22 mouse cellular contexts compared by ENCODE assay signal in genomic region chr16:91401569-91402165, GRCm38 (mm10). TPM values are rescaled to one million over a fixed set of nuclear protein-coding genes. Genes with fewer than 3 reads are reported as not detected.
"Had no signal": no experiment of that assay in that cellular context is flagged by ENCODE, and none has a peak within 500 bp of the region (broad histone marks: within the 10 kb centered on the region; RNA-seq: fewer than 3 reads in every experiment).

No protein-coding gene starts in this region.

- H3K4me3 ChIP-seq: midbrain, embryonic 10.5 days; myocyte; neural tube, embryonic 15.5 days had no signal

- H3K27ac ChIP-seq: midbrain, embryonic 10.5 days; neural tube, embryonic 15.5 days had no signal

- H3K9me3 ChIP-seq: midbrain, embryonic 10.5 days; neural tube, embryonic 15.5 days had no signal

- H3K9ac ChIP-seq: lung, embryonic 14.5 days; neural tube, embryonic 15.5 days had no signal

- DNase-seq: kidney, adult 18-20 months; kidney, postnatal 10 days; kidney, postnatal 4 days; lung, embryonic 14.5 days; lung, postnatal 10 days; lung, postnatal 4 days; midbrain, embryonic 14.5 days; right cerebral cortex, adult 18-20 months; right cerebral cortex, postnatal 25 days; thymus, postnatal 4 days had no signal

- H3K4me2 ChIP-seq: lung, embryonic 14.5 days; neural tube, embryonic 15.5 days had no signal

- H3K27me3 ChIP-seq: neural tube, embryonic 15.5 days had no signal

RNA-seq across cellular contexts. Expression of gene Gm21970, which starts 10.1 kb away (rescaled TPM):
- total RNA-seq: layer of hippocampus, postnatal 14 days; left cerebral cortex, adult 18-20 months; left cerebral cortex, postnatal 14 days had no signal
- polyA plus RNA-seq: kidney, embryonic 14.5 days; limb, embryonic 11.5 days; liver, embryonic 16.5 days; midbrain, embryonic 10.5 days; midbrain, embryonic 14.5 days; myocyte; neural tube, embryonic 11.5 days; neural tube, embryonic 15.5 days; small intestine, adult 2 months; stomach, embryonic 16.5 days had no signal
